Mouse (Mus musculus) hindbrain, embryonic 16.5 days (tissue): Measurements from ENCODE around the gene Otop2. TPM values are rescaled to one million over a fixed set of nuclear protein-coding genes. Genes with fewer than 3 reads are reported as not detected.

Experiments
- ATAC-seq: fragments of 200-750 bp; cut with Nextera tagmentation; 2 replicates; pipeline ENCODE4 v1.8.0; 2017; ENCODE audit warnings: moderate TSS enrichment, moderate library complexity
- H3K27ac ChIP-seq: fragments of 300-500 bp; sonication (generic); 2 replicates; pipeline ENCODE4 v1.5.1; 2014; ENCODE audit warnings: low read depth, mild to moderate bottlenecking, control low read depth, low read length, moderate library complexity
- H3K27me3 ChIP-seq: fragments of 300-500 bp; sonication (generic); replicated peaks from 2 replicates; pipeline ENCODE4 v1.6.1; 2014; ENCODE audit warnings: low read length; ENCODE audit not compliant: control insufficient read depth, insufficient read depth
- H3K36me3 ChIP-seq: fragments of 300-500 bp; sonication (generic); 2 replicates; pipeline ENCODE4 v1.6.1; 2014; ENCODE audit warnings: mild to moderate bottlenecking, low read length, moderate library complexity, mixed read lengths; ENCODE audit not compliant: control insufficient read depth, insufficient read depth
- H3K4me1 ChIP-seq: fragments of 300-500 bp; sonication (generic); 2 replicates; pipeline ENCODE4 v1.6.1; 2014; ENCODE audit warnings: low read depth, low read length; ENCODE audit not compliant: control insufficient read depth, insufficient read depth
- H3K4me2 ChIP-seq: fragments of 300-500 bp; sonication (generic); 2 replicates; pipeline ENCODE4 v1.6.1; 2014; ENCODE audit warnings: mild to moderate bottlenecking, low read length, control low read depth, moderate library complexity
- H3K4me3 ChIP-seq: fragments of 300-500 bp; sonication (generic); 2 replicates; pipeline ENCODE4 v1.5.1; 2014; ENCODE audit warnings: mild to moderate bottlenecking, low read length, control low read depth, moderate library complexity
- H3K9ac ChIP-seq: fragments of 300-500 bp; sonication (generic); 2 replicates; pipeline ENCODE4 v1.6.1; 2014; ENCODE audit warnings: low read depth, mild to moderate bottlenecking, control low read depth, low read length, moderate library complexity
- H3K9me3 ChIP-seq: fragments of 300-500 bp; sonication (generic); 2 replicates; pipeline ENCODE4 v1.6.1; 2014; ENCODE audit warnings: mild to moderate bottlenecking, low read length, moderate library complexity; ENCODE audit not compliant: control insufficient read depth
- WGBS: fragments of 180-500 bp; shearing (Covaris S2); extraction: QIAGEN DNeasy Blood & Tissue Kit; methylation state at CpG from one replicate; pipeline ENCODE4 v1.1.7; 2014; 5-methylcytosine and 5-hydroxymethylcytosine counted together
- polyA plus RNA-seq: library from polyadenylated mRNA; unstranded; fragments of >200 nt; fragmentation: Nextera tagmentation; extraction: Ambion mirVana; gene quantifications from 2 replicates; pipeline ENCODE4 v1.2.1, GENCODE M21; 2015

The Otop2 gene
- polyA plus RNA-seq, 1 experiment from 2014 or later = 0.18 TPM

GRCm38 (mm10) chr11:115274178-115274577 lies 32.8 kb upstream of the Otop2 start:
- Histone ChIP-seq H3K27ac (no peak overlapping the region), H3K4me3 (no peak overlapping the region), H3K4me1 (peaks cover 20% of the 10 kb centered on the region), H3K27me3 (peaks cover 4% of the 10 kb centered on the region; the same call in 1 of the 2 replicates), H3K9ac (no peak overlapping the region), H3K4me2 (no peak overlapping the region), H3K9me3 (no peaks in the 10 kb centered on the region), H3K36me3 (no peaks in the 10 kb centered on the region; the same call in 1 of the 2 replicates)
- WGBS = 86% methylated on average over 7 of the region's 7 CpGs
- ATAC-seq = no peak

DNA sequence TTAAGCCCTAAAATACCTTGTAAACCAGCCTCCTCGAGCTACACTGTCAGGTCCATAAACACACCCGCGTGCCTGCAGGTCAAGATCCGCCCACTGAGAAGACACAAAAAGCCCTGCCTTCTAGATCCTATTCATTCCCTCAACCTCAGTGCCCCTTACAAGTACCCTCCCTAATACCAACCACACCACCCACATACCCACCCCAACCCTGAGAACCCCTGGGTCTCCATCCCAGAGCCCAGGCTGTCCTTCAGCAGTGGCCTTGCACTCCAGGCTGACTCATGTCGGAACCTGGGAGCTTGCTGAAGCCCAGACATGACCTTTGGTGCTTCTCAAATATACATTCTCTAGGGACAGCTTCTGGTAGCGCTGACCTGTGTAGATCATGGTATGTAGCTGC lies 32.2 kb upstream of the Otop2 start:
- ATAC-seq = no peak
- H3K9me3 ChIP-seq = no peaks in the 10 kb centered on the region
- no peak overlapping the region for H3K27ac ChIP-seq
- no peaks in the 10 kb centered on the region for H3K27me3 ChIP-seq
- H3K36me3 ChIP-seq = no peaks in the 10 kb centered on the region
- peaks cover 20% of the 10 kb centered on the region for H3K4me1 ChIP-seq
- WGBS = 88% methylated on average over 6 of the region's 6 CpGs
- no peak overlapping the region for H3K9ac ChIP-seq
- H3K4me3 ChIP-seq = no peak overlapping the region
- no peak overlapping the region for H3K4me2 ChIP-seq

- Histone ChIP-seq H3K27me3 (no peaks in the 10 kb centered on the region), H3K4me3 (peak overlapping the region; percentile 73), H3K27ac (no peak overlapping the region), H3K4me1 (peaks cover 20% of the 10 kb centered on the region), H3K9ac (peak overlapping the region; percentile 88; the same call in 1 of the 2 replicates), H3K36me3 (no peaks in the 10 kb centered on the region), H3K4me2 (peak overlapping the region; percentile 85), H3K9me3 (no peaks in the 10 kb centered on the region)
- 83% methylated on average over 6 of the region's 6 CpGs for WGBS
- ATAC-seq = no peak
Observed at GRCm38 (mm10) chr11:115275509-115275908, 31.5 kb upstream of the Otop2 start.

- Histone ChIP-seq H3K27me3 (no peaks in the 10 kb centered on the region), H3K4me3 (peak overlapping the region; percentile 73), H3K9me3 (no peaks in the 10 kb centered on the region), H3K9ac (peak overlapping the region; percentile 88), H3K4me1 (peaks cover 20% of the 10 kb centered on the region), H3K36me3 (no peaks in the 10 kb centered on the region), H3K27ac (peak overlapping the region; percentile 92; the same call in 1 of the 2 replicates), H3K4me2 (peak overlapping the region; percentile 85)
- WGBS = 60% methylated on average over 3 of the region's 3 CpGs
- ATAC-seq = no peak
Observed at GRCm38 (mm10) chr11:115275954-115276353, 31.0 kb upstream of the Otop2 start.

DNA sequence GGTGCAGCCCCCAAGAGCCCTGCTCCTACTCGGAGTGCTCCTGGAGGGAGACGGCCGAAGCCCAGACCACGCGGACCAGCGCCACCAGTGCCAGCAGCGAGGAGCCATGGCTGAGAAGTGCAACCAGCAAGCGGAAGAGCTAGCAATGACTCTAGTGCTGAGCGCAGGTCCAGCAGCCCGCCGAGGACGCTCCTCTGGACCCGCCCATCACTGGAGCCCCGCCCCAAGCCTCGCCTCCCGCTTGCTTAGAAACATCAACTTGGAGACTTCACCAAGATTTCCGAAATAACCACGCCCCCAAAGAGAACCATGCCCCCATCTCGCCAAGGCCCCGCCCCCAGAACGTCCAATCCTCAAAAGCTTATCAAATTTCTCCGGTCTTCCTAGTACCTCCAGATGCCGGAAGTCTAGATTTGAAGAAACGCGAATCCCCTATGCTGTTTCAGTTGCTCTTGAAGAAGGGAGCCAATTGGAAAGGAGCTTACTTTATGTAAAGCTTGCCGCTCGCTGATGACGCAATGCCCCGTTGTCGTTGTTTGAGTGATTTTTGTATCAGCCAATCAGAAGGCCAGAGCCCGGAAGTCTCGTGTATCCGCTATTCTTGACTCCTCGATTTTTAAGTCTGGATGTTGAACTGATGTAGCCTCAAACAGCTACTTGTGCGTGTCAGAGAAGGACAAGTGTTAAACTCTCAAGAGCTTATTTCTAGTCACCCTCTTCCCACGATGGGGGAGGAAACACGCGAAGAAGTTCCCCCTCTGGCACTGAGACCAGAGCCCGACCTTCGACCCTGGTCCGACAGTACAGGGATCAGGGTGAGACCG lies 30.0 kb upstream of the Otop2 start, which contains the start of gene Fdxr:
Gene Fdxr (minus strand): TSS at position 271 of the 824 bp plus-strand sequence.
- Histone ChIP-seq H3K9me3 (no peaks in the 10 kb centered on the region), H3K4me2 (peak within 1 kb of the TSS; percentile 85), H3K27me3 (no peaks in the 10 kb centered on the region), H3K36me3 (no peaks in the 10 kb centered on the region), H3K9ac (peak within 1 kb of the TSS; percentile 88), H3K4me3 (peak within 1 kb of the TSS; percentile 73), H3K4me1 (peaks cover 20% of the 10 kb centered on the region), H3K27ac (peak within 1 kb of the TSS; percentile 92)
- peak; percentile 97 for ATAC-seq
- under 1% methylated on average over 42 of the region's 42 CpGs for WGBS

- peak overlapping the region; percentile 76 for H3K9ac ChIP-seq
- peak overlapping the region; percentile 81 for H3K4me2 ChIP-seq
- H3K36me3 ChIP-seq = no peaks in the 10 kb centered on the region
- peak overlapping the region; percentile 84 for H3K27ac ChIP-seq
- ATAC-seq = no peak
- peaks cover 20% of the 10 kb centered on the region for H3K4me1 ChIP-seq
- 22% methylated on average over 7 of the region's 7 CpGs for WGBS
- no peaks in the 10 kb centered on the region for H3K9me3 ChIP-seq
- H3K27me3 ChIP-seq = no peaks in the 10 kb centered on the region
- peak overlapping the region; percentile 73 for H3K4me3 ChIP-seq
Observed at GRCm38 (mm10) chr11:115277604-115277975, 29.4 kb upstream of the Otop2 start.

DNA sequence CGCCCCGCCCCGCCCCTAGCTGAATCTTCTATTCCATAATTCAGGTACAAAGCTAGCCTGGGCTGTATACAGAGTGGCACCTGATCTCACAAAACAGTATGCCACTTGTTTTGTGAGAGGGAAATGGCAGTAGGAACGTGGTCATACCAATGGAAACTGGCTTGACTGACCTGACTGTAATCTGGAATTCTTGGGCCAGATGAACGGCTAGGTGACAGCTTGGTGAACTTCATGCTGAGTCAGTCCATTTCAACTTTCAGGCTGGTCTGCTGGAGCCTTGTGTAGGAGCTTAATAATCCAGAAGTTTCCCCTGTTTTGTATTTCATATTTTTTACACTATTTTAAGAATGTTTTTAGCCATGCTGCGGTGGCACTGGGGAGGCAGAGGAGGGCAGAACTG lies 28.8 kb upstream of the Otop2 start:
- no peak for ATAC-seq
- Histone ChIP-seq H3K9me3 (no peaks in the 10 kb centered on the region), H3K27ac (no peak overlapping the region), H3K4me1 (peaks cover 20% of the 10 kb centered on the region), H3K4me2 (peak overlapping the region; percentile 81), H3K4me3 (no peak overlapping the region), H3K36me3 (no peaks in the 10 kb centered on the region), H3K27me3 (no peaks in the 10 kb centered on the region), H3K9ac (no peak overlapping the region)
- 71% methylated on average over 6 of the region's 6 CpGs for WGBS

- Histone ChIP-seq H3K4me3 (no peak overlapping the region), H3K9me3 (no peaks in the 10 kb centered on the region), H3K4me2 (no peak overlapping the region), H3K27ac (no peak overlapping the region), H3K27me3 (no peaks in the 10 kb centered on the region), H3K36me3 (no peaks in the 10 kb centered on the region), H3K9ac (no peak overlapping the region), H3K4me1 (peaks cover 22% of the 10 kb centered on the region)
- ATAC-seq = no peak
- 69% methylated on average over 1 of the region's 1 CpGs for WGBS
Observed at GRCm38 (mm10) chr11:115279726-115280125, 27.2 kb upstream of the Otop2 start.

DNA sequence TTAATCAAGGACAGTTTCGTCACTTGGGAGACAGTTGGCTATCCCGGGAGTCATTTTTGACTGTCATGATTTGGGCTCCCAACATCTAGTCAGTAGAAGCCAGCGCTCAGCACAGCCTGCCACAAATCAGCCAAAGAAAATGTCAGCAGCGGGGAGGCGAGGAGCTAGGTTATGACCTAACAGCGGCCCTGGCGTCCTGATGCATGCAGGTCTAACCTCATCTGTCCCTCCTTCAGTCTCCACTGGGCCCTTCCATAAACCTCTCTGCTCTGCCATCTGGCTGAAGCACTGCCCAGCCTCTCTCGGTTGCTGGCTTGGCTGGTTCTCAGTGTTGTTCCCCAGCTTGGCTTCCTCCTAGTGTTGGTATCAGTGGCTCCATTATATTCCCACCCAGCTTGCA lies 24.7 kb upstream of the Otop2 start:
- no peak overlapping the region for H3K4me2 ChIP-seq
- peaks cover 9% of the 10 kb centered on the region for H3K4me1 ChIP-seq
- peak overlapping the region; percentile 52 for H3K27ac ChIP-seq
- no peaks in the 10 kb centered on the region for H3K36me3 ChIP-seq
- H3K27me3 ChIP-seq = no peaks in the 10 kb centered on the region
- WGBS = 70% methylated on average over 8 of the region's 8 CpGs
- H3K9me3 ChIP-seq = no peaks in the 10 kb centered on the region
- H3K9ac ChIP-seq = no peak overlapping the region
- H3K4me3 ChIP-seq = no peak overlapping the region
- peak; percentile 68 for ATAC-seq
